Mouse (Mus musculus) bone marrow macrophage, adult 2 months (primary cell): Measurements from ENCODE around the gene Tnip1. TPM values are rescaled to one million over a fixed set of nuclear protein-coding genes. Genes with fewer than 3 reads are reported as not detected.
"Not testable (repeated sequence)": the region's sequence is repeated elsewhere in the genome, so short reads cannot be mapped to it uniquely, and the experiment has no call there.

ENCODE experiments used
- H3K27ac ChIP-seq: 2 replicates; pipeline ENCODE4 v1.5.1; 2012; ENCODE audit warnings: low read depth, low read length; ENCODE audit not compliant: insufficient read depth
- H3K4me1 ChIP-seq: 2 replicates; pipeline ENCODE4 v1.6.1; 2012; ENCODE audit warnings: low read length; ENCODE audit not compliant: control insufficient read depth, insufficient read depth
- H3K4me3 ChIP-seq: 2 replicates; pipeline ENCODE4 v1.5.1; 2012; ENCODE audit warnings: mild to moderate bottlenecking, low read length, moderate library complexity; ENCODE audit not compliant: insufficient read depth
- CTCF ChIP-seq: IDR thresholded peaks from 2 replicates; pipeline ENCODE4 v1.5.1; 2012; ENCODE audit warnings: low read depth, mild to moderate bottlenecking, low read length, moderate library complexity
- POLR2A ChIP-seq: IDR thresholded peaks from 2 replicates; pipeline ENCODE4 v1.6.1; 2012; ENCODE audit warnings: mild to moderate bottlenecking, low read depth, low read length, borderline replicate concordance
- polyA plus RNA-seq: library from polyadenylated mRNA; stranded (reverse); fragments of >200 nt; gene quantifications from 2 replicates; pipeline ENCODE4 v1.2.4, GENCODE M21; 2012; ENCODE audit not compliant: missing spikeins, insufficient read depth, insufficient read length

The Tnip1 gene
- polyA plus RNA-seq, 1 experiment, result 72.2 TPM

DNA sequence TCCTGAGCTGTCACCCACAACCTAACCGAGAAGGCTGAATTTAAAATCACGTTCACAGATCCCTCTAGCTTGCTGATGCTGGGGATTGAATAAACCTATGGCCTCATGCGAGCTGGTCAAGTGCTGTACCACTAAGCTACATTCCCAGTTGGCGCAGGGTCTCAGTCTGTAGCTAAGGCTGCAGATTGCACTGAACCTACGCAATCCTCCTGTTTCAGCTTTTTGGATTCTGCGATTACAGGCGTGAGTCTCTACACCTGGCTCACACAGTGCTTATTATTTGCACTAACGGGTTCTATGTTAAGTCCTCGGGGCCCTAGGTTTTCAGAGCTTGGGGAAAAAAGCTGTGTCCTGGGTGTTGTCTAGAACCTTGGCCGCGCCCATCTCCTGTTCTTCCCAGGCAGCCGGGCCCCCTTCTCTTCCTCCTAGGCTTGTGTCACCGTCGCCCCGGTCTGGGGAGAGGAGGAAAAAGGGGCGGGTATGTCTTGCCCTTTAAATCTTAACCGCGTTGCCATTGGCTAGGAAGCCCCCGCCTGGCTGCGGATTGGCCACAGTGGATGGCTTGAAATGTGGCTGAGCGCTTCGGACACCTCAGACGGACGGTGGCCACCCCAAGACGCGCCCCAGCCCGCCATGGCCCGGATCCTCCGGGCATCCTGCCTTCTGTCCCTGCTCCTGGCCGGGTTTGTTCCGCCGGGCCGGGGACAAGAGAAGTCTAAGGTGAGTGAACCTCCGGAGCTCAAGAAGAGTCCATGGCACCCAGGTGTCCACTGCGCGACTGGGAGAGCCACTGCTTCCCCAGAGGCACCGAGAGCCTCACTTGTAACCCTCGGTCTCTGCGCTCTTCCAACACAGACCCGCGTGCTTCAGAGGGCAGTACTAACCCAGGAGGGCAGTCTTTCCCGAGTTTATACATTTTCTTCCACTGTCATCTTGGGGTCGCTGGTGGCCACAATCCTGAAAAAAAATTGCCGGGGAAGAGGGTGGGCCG, 60.1 kb downstream of the Tnip1 start, which contains the start of gene Gpx3:
Gpx3 (plus strand) TSS at position 121 of the 991 bp plus-strand sequence.
- peaks cover 13% of the 10 kb centered on the region for H3K4me1 ChIP-seq
- no peak within 1 kb of the TSS for H3K27ac ChIP-seq
- no peak for TF ChIP-seq POLR2A
- TF ChIP-seq CTCF, result no peak
- peak within 1 kb of the TSS; percentile 35 for H3K4me3 ChIP-seq

DNA sequence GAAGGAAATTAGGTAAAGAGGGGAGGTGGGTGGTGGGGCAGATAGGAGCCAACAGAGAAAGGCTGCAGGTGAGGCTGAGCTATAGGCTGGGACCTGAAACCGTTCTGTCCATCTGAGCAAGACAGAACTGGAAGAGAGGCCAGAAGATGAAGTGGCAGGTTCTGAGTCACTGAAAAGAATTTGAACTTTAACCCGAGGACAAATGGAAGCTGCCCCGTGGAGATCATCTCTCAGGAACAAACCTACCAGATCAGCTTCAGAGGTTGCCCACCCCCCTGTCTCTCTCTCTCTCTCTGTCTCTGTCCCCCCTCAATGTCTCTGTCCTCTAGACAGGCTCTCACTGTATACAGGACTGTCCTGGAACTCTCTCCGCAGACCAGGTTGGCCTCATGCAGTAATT, 63.1 kb downstream of the Tnip1 start:
- TF ChIP-seq CTCF, result no peak
- no peak for TF ChIP-seq POLR2A
- H3K4me1 ChIP-seq, result peaks cover 3% of the 10 kb centered on the region; the same call in 1 of the 2 replicates
- no peak overlapping the region for H3K4me3 ChIP-seq
- H3K27ac ChIP-seq, result no peak overlapping the region

- no peak for TF ChIP-seq CTCF
- TF ChIP-seq POLR2A, result no peak
- Histone ChIP-seq H3K4me1 (no peaks in the 10 kb centered on the region), H3K27ac (no peak overlapping the region), H3K4me3 (no peak overlapping the region)
Observed at GRCm38 (mm10) chr11:54897470-54897869, 65.2 kb downstream of the Tnip1 start.

DNA sequence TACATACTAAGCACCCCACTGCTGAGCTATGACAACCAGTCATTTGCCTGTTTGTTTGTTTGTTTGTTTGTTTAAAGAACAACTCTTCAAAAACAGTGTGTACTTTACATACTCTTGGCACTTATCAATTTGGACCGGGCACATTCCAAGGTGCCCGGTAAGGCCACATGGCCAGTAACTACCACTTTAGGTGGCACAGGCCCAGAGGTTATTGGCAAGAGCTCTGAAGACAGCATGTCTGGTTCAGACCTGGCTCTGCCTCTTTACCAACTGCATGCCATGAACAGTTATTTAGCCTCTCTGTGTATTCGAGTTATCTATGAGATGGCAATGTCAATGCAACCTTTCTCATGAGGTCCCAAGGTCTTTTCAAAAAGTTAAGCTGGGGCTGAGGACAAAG, 66.1 kb downstream of the Tnip1 start:
- H3K27ac ChIP-seq, H3K4me3 ChIP-seq, H3K4me1 ChIP-seq: not testable (repeated sequence)

GRCm38 (mm10) chr11:54894589-54894988, 68.1 kb downstream of the Tnip1 start:
- peaks cover 19% of the 10 kb centered on the region for H3K4me1 ChIP-seq

GRCm38 (mm10) chr11:54892091-54892490, 70.6 kb downstream of the Tnip1 start:
- peaks cover 23% of the 10 kb centered on the region for H3K4me1 ChIP-seq
- no peak overlapping the region for H3K27ac ChIP-seq
- TF ChIP-seq CTCF, result no peak
- TF ChIP-seq POLR2A, result no peak
- no peak overlapping the region for H3K4me3 ChIP-seq

More at GRCm38 (mm10) chr11:54894589-54894988, 68.1 kb downstream of the Tnip1 start:
- no peak overlapping the region for H3K4me3 ChIP-seq
- TF ChIP-seq CTCF (no peak), POLR2A (no peak)
- H3K27ac ChIP-seq, result no peak overlapping the region

DNA sequence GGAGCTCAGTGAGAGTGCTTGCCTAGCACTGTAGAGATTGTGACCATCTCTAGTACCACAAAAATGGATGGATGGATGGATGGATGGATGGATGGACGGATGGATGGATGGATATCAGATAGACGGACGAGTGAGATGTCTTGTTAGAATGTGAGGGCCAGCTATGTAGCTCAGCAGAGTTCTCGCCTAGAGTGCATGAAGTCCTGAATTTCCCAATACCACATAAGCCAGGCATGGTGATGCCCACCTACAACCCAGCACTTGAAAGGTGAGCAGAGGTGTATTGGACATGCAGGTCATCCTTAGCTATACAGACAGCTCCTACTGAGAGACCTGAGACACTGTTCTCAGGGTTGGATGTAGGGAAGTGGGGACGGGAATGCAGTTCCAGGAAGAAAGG, 71.4 kb downstream of the Tnip1 start:
- peaks cover 28% of the 10 kb centered on the region for H3K4me1 ChIP-seq
- H3K4me3 ChIP-seq, result no peak overlapping the region
- H3K27ac ChIP-seq, result no peak overlapping the region
- TF ChIP-seq POLR2A, result no peak
- no peak for TF ChIP-seq CTCF

DNA sequence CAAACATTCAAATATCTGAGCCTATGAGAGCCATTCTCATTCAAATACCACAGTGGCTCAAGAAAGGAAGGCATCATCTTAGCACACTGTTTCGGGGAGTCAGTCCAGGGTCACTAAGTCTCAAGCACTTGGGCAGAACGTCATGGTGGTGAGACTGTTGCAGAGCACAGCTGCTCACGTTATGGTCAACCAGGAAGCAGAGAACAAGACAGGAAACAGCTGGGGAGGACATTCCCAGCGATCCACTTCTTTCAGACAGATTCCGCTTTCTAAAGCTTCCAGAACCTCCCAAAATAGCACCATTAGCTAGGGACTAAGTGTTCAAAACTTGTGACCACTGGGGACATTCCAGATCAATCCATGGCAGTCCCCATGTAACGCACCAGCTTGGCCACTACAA, 74.8 kb downstream of the Tnip1 start:
- TF ChIP-seq CTCF, result no peak
- no peak overlapping the region for H3K4me3 ChIP-seq
- H3K4me1 ChIP-seq, result peaks cover 56% of the 10 kb centered on the region
- no peak overlapping the region for H3K27ac ChIP-seq

GRCm38 (mm10) chr11:54885406-54885805, 77.3 kb downstream of the Tnip1 start:
- peak overlapping the region; percentile 100 for H3K27ac ChIP-seq
- H3K4me3 ChIP-seq, result no peak overlapping the region
- H3K4me1 ChIP-seq, result peaks cover 64% of the 10 kb centered on the region
- no peak for TF ChIP-seq POLR2A

GRCm38 (mm10) chr11:54884937-54885336, 77.8 kb downstream of the Tnip1 start:
- H3K4me1 ChIP-seq, result peaks cover 59% of the 10 kb centered on the region
- H3K4me3 ChIP-seq, result peak overlapping the region; percentile 43
- H3K27ac ChIP-seq, result peak overlapping the region; percentile 100
- TF ChIP-seq CTCF (no peak), POLR2A (no peak)
